Mouse (Mus musculus) MEL (cell line): ENCODE results near the gene Apbb2. TPM values are rescaled to one million over a fixed set of nuclear protein-coding genes. Genes with fewer than 3 reads are reported as not detected.

Source experiments
- DNase-seq: peaks from one replicate; pipeline ENCODE4 v3.0.0; 2011; ENCODE audit warnings: low read depth, low spot score
- H3K27ac ChIP-seq: 2 replicates; pipeline ENCODE4 v1.5.1; 2012; ENCODE audit warnings: low read depth, mild to moderate bottlenecking, control low read depth, low read length, moderate library complexity; ENCODE audit not compliant: control insufficient read depth
- H3K27me3 ChIP-seq, 2 experiments: fragments of 150-350 bp in 1 of 2; sonication (generic) in 1 of 2; 2 replicates each; pipeline ENCODE4 v1.6.1; 2012; ENCODE audit warnings: low read length in 2 of 2, mild to moderate bottlenecking in 2 of 2, improper control_type of control experiment in 1 of 2, moderate library complexity in 1 of 2; ENCODE audit not compliant: insufficient read depth in 2 of 2, control insufficient read depth in 1 of 2
- H3K36me3 ChIP-seq, 2 experiments: 2 replicates each; pipeline ENCODE4 v1.6.1; 2012 to 2014; ENCODE audit warnings: low read length in 2 of 2, improper control_type of control experiment in 1 of 2, inconsistent platforms in 1 of 2, mild to moderate bottlenecking in 1 of 2; ENCODE audit not compliant: insufficient read depth in 2 of 2, control insufficient read depth in 1 of 2
- H3K4me1 ChIP-seq, 2 experiments: fragments of 150-350 bp in 1 of 2; sonication (generic) in 1 of 2; 2 replicates each; pipeline ENCODE4 v1.6.1; 2012; ENCODE audit warnings: low read length in 2 of 2, improper control_type of control experiment in 1 of 2, mild to moderate bottlenecking in 1 of 2; ENCODE audit not compliant: insufficient read depth in 2 of 2, control insufficient read depth in 1 of 2
- H3K4me3 ChIP-seq, 2 experiments: fragments of 150-350 bp in 1 of 2; sonication (generic) in 1 of 2; 2 replicates each; pipeline ENCODE4 v1.5.1; 2012; ENCODE audit warnings: low read depth in 2 of 2, low read length in 2 of 2, mild to moderate bottlenecking in 2 of 2, moderate library complexity in 2 of 2, control low read depth in 1 of 2, improper control_type of control experiment in 1 of 2; ENCODE audit not compliant: control insufficient read depth in 1 of 2, insufficient read depth in 1 of 2
- H3K79me2 ChIP-seq: 2 replicates; pipeline ENCODE4 v1.6.1; 2012; ENCODE audit warnings: mild to moderate bottlenecking, low read length, moderate library complexity; ENCODE audit not compliant: control insufficient read depth, poor library complexity, insufficient read depth
- H3K9ac ChIP-seq: 2 replicates; pipeline ENCODE4 v1.6.1; 2012; ENCODE audit warnings: low read depth, mild to moderate bottlenecking, control low read depth, low read length, moderate library complexity; ENCODE audit not compliant: control insufficient read depth, poor library complexity, severe bottlenecking
- H3K9me3 ChIP-seq: fragments of 150-350 bp; sonication (generic); replicated peaks from 2 replicates; pipeline ENCODE4 v1.6.1; 2012; ENCODE audit warnings: mild to moderate bottlenecking, low read length, improper control_type of control experiment, moderate library complexity; ENCODE audit not compliant: insufficient read depth
- CHD1 ChIP-seq: IDR thresholded peaks from 2 replicates; pipeline ENCODE4 v1.6.1; 2012; ENCODE audit warnings: low read depth, mild to moderate bottlenecking, inconsistent platforms, low read length, improper control_type of control experiment
- E2F4 ChIP-seq: IDR thresholded peaks from 2 replicates; pipeline ENCODE4 v1.6.1; 2011; ENCODE audit warnings: low read depth, low read length, improper control_type of control experiment, borderline replicate concordance
- EP300 ChIP-seq, 2 experiments: IDR thresholded peaks; 2 replicates each; pipeline ENCODE4 v1.6.1; 2011; ENCODE audit warnings: improper control_type of control experiment in 2 of 2, low read length in 2 of 2, low read depth in 1 of 2, mild to moderate bottlenecking in 1 of 2
- KAT2A ChIP-seq: conservative IDR thresholded peaks from 2 replicates; pipeline ENCODE4 v1.6.1; 2012; ENCODE audit warnings: low read depth, low read length, improper control_type of control experiment, inconsistent platforms
- MAZ ChIP-seq: IDR thresholded peaks from 2 replicates; pipeline ENCODE4 v1.6.1; 2012; ENCODE audit warnings: low read depth, mild to moderate bottlenecking, inconsistent platforms, low read length, improper control_type of control experiment
- MYC ChIP-seq: IDR thresholded peaks from 2 replicates; pipeline ENCODE4 v1.6.1; 2011; ENCODE audit warnings: low read depth, mild to moderate bottlenecking, low read length, improper control_type of control experiment, moderate library complexity
- POLR2A ChIP-seq, 2 experiments: IDR thresholded peaks; 2 replicates each; pipeline ENCODE4 v1.6.1; 2011 to 2012; ENCODE audit warnings: low read length in 2 of 2, mild to moderate bottlenecking in 2 of 2, control low read depth in 1 of 2, improper control_type of control experiment in 1 of 2, low read depth in 1 of 2, moderate library complexity in 1 of 2; ENCODE audit not compliant: control insufficient read depth in 1 of 2, insufficient read depth in 1 of 2, poor library complexity in 1 of 2
- RAD21 ChIP-seq: IDR thresholded peaks from 2 replicates; pipeline ENCODE4 v1.6.1; 2011; ENCODE audit warnings: mild to moderate bottlenecking, low read depth, low read length, improper control_type of control experiment
- RCOR1 ChIP-seq: IDR thresholded peaks from 2 replicates; pipeline ENCODE4 v1.6.1; 2012; ENCODE audit warnings: low read depth, mild to moderate bottlenecking, inconsistent platforms, low read length, improper control_type of control experiment
- SIN3A ChIP-seq: IDR thresholded peaks from 2 replicates; pipeline ENCODE4 v1.6.1; 2012; ENCODE audit warnings: low read length, improper control_type of control experiment, inconsistent platforms
- TAL1 ChIP-seq: IDR thresholded peaks from 2 replicates; pipeline ENCODE4 v1.6.1; 2012; ENCODE audit warnings: mild to moderate bottlenecking, inconsistent platforms, low read length, moderate library complexity, mixed read lengths
- USF1 ChIP-seq: IDR thresholded peaks from 2 replicates; pipeline ENCODE4 v1.6.1; 2014; ENCODE audit warnings: low read depth, mild to moderate bottlenecking, inconsistent platforms, low read length, improper control_type of control experiment, moderate library complexity
- USF2 ChIP-seq, 2 experiments: IDR thresholded peaks; 2 replicates each; pipeline ENCODE4 v1.6.1; 2011 to 2012; ENCODE audit warnings: improper control_type of control experiment in 2 of 2, low read length in 2 of 2, borderline replicate concordance in 1 of 2, inconsistent platforms in 1 of 2, low read depth in 1 of 2, mild to moderate bottlenecking in 1 of 2; ENCODE audit not compliant: insufficient read depth in 1 of 2
- ZKSCAN1 ChIP-seq: IDR thresholded peaks from 2 replicates; pipeline ENCODE4 v1.6.1; 2012; ENCODE audit warnings: low read depth, mild to moderate bottlenecking, inconsistent platforms, low read length, improper control_type of control experiment, moderate library complexity
- polyA plus RNA-seq, 2 experiments: library from polyadenylated mRNA; stranded (reverse) in 1 of 2; unstranded in 1 of 2; fragments of >175 nt in 1 of 2; fragments of >200 nt in 1 of 2; gene quantifications; 2 replicates each; pipeline versions ENCODE4 v1.2.1 to v1.2.4; 2012; ENCODE audit warnings: low replicate concordance in 2 of 2, low read depth in 1 of 2; ENCODE audit not compliant: insufficient read length in 2 of 2, insufficient read depth in 1 of 2, missing spikeins in 1 of 2
- total RNA-seq: library from RNA; depleted of rRNA; stranded (reverse); fragments of 300-350 nt; gene quantifications from 2 replicates; pipeline ENCODE4 v1.2.3, GENCODE M21; 2012

Gene Apbb2
- total and polyA plus RNA-seq, 3 experiments: not detected

- no peaks in the 10 kb centered on the region for H3K27me3 ChIP-seq
- no peak for DNase-seq
- no peak overlapping the region for H3K27ac ChIP-seq
- no peaks in the 10 kb centered on the region for H3K79me2 ChIP-seq
- no peak overlapping the region for H3K4me3 ChIP-seq
- H3K36me3 ChIP-seq: no peaks in the 10 kb centered on the region
- H3K9me3 ChIP-seq: no peaks in the 10 kb centered on the region
- no peaks in the 10 kb centered on the region for H3K4me1 ChIP-seq
- TF ChIP-seq SIN3A (no peak), MYC (no peak), MAZ (no peak), E2F4 (no peak), CHD1 (no peak), RAD21 (no peak), ZKSCAN1 (no peak)
- H3K9ac ChIP-seq: no peak overlapping the region
Observed at GRCm38 (mm10) chr5:66609306-66609705, 9.3 kb downstream of the Apbb2 start.

- TF ChIP-seq POLR2A (IDR thresholded peaks at IDR 0.05; ENCODE audit: control insufficient read depth in 1 of 2, insufficient read depth in 1 of 2, low read depth in 1 of 2, low read length in 2 of 2, poor library complexity in 1 of 2): no peak
- TF ChIP-seq, all 39 proteins: peak for 0
- Histone ChIP-seq H3K79me2 (no peaks in the 10 kb centered on the region), H3K4me3 (no peak overlapping the region), H3K9me3 (no peaks in the 10 kb centered on the region), H3K27me3 (no peaks in the 10 kb centered on the region), H3K9ac (no peak overlapping the region), H3K4me1 (no peaks in the 10 kb centered on the region), H3K27ac (no peak overlapping the region), H3K36me3 (no peaks in the 10 kb centered on the region)
- DNase-seq: no peak
Observed at GRCm38 (mm10) chr5:66607801-66608200, 10.8 kb downstream of the Apbb2 start.

GRCm38 (mm10) chr5:66607201-66607600, 11.4 kb downstream of the Apbb2 start:
- H3K27ac ChIP-seq: no peak overlapping the region
- H3K4me3 ChIP-seq: no peak overlapping the region
- no peaks in the 10 kb centered on the region for H3K9me3 ChIP-seq
- no peak for TF ChIP-seq RCOR1
- no peak for TF ChIP-seq RAD21
- TF ChIP-seq KAT2A: no peak
- TF ChIP-seq EP300 (IDR thresholded peaks at IDR 0.05; ENCODE audit: low read depth in 1 of 2, low read length in 2 of 2): no peak
- TF ChIP-seq USF2 (IDR thresholded peaks at IDR 0.05; ENCODE audit: borderline replicate concordance in 1 of 2, insufficient read depth in 1 of 2, low read depth in 1 of 2, low read length in 2 of 2): no peak
- TF ChIP-seq TAL1: no peak
- no peak for TF ChIP-seq USF1
- no peak overlapping the region for H3K9ac ChIP-seq
- H3K36me3 ChIP-seq: no peaks in the 10 kb centered on the region
- no peaks in the 10 kb centered on the region for H3K27me3 ChIP-seq
- no peaks in the 10 kb centered on the region for H3K79me2 ChIP-seq
- H3K4me1 ChIP-seq: no peaks in the 10 kb centered on the region
- DNase-seq: no peak
